Mouse (Mus musculus) spleen, adult 2 months (tissue): ENCODE results near the gene Nrap.

Experiments used
- CTCF ChIP-seq: fragments of 200-500 bp; IDR thresholded peaks from 2 replicates; pipeline ENCODE4 v1.5.1; 2011; ENCODE audit warnings: mild to moderate bottlenecking, inconsistent platforms; ENCODE audit not compliant: insufficient read depth, insufficient read length, insufficient replicate concordance; ENCODE audit errors: extremely low read depth
- POLR2A ChIP-seq: fragments of 200-500 bp; IDR thresholded peaks from 2 replicates; pipeline ENCODE4 v1.6.1; 2011; ENCODE audit warnings: low read depth, low read length, inconsistent platforms

DNA sequence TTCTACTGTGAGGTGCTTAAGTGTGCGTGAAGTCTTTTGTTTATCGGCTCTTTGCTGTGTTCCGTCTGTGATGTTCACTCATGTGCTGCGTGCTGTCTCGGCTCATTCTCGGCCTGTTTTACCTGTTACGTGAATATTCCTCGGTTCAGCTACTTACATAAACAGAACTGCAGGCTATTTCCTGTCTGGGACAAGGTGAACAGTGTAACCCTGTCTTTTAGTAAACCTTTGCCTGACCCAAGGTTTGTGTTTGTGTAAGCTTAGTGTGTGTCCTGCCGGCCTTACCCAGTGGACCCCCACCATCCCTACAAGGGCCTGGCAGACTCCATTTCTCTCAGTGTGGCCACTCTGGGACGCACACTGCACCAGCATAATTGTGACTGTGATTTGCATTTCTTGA is 42.9 kb upstream of the Nrap start:
- TF ChIP-seq POLR2A (no peak), CTCF (no peak)
